Mouse (Mus musculus) hindbrain, embryonic 15.5 days (tissue): ENCODE results near the gene Atxn7l1. TPM values are rescaled to one million over a fixed set of nuclear protein-coding genes. Genes with fewer than 3 reads are reported as not detected.

Experiments used
- ATAC-seq: fragments of 200-750 bp; cut with Nextera tagmentation; 2 replicates; pipeline ENCODE4 v1.8.0; 2017; ENCODE audit warnings: low read depth, moderate number of reproducible peaks, moderate TSS enrichment; ENCODE audit not compliant: low FRiP score
- H3K27ac ChIP-seq: fragments of 300-500 bp; sonication (generic); replicated peaks from 2 replicates; pipeline ENCODE4 v1.5.1; 2015; ENCODE audit warnings: mild to moderate bottlenecking, inconsistent platforms
- H3K27me3 ChIP-seq: fragments of 300-500 bp; sonication (generic); 2 replicates; pipeline ENCODE4 v1.6.1; 2015; ENCODE audit warnings: control low read depth, inconsistent platforms
- H3K36me3 ChIP-seq: fragments of 300-500 bp; sonication (generic); 2 replicates; pipeline ENCODE4 v1.6.1; 2015; ENCODE audit warnings: control low read depth, inconsistent platforms
- H3K4me1 ChIP-seq: fragments of 300-500 bp; sonication (generic); replicated peaks from 2 replicates; pipeline ENCODE4 v1.6.1; 2015; ENCODE audit warnings: control low read depth, inconsistent platforms
- H3K4me2 ChIP-seq: fragments of 300-500 bp; sonication (generic); 2 replicates; pipeline ENCODE4 v1.6.1; 2015; ENCODE audit warnings: moderate library complexity, mild to moderate bottlenecking, inconsistent platforms
- H3K4me3 ChIP-seq: fragments of 300-500 bp; sonication (generic); 2 replicates; pipeline ENCODE4 v1.5.1; 2015; ENCODE audit warnings: mild to moderate bottlenecking, inconsistent platforms
- H3K9ac ChIP-seq: fragments of 300-500 bp; sonication (generic); 2 replicates; pipeline ENCODE4 v1.6.1; 2015; ENCODE audit warnings: inconsistent platforms
- H3K9me3 ChIP-seq: fragments of 300-500 bp; sonication (generic); 2 replicates; pipeline ENCODE4 v1.6.1; 2016; ENCODE audit warnings: control low read depth, inconsistent platforms
- WGBS: fragments of 180-500 bp; shearing (Covaris S2); methylation state at CpG from one replicate; pipeline ENCODE4 v1.1.7; 2015; 5-methylcytosine and 5-hydroxymethylcytosine counted together
- polyA plus RNA-seq: library from polyadenylated mRNA; unstranded; fragments of >200 nt; fragmentation: Nextera tagmentation; extraction: Ambion mirVana; gene quantifications from 2 replicates; pipeline ENCODE4 v1.2.1, GENCODE M21; 2015

The Atxn7l1 gene
- polyA plus RNA-seq, 1 experiment from 2014 or later = 23.6 TPM

GRCm38 (mm10) chr12:33128702-33129101 is 18.8 kb upstream of the Atxn7l1 start:
- H3K27ac ChIP-seq = no peak overlapping the region
- no peak overlapping the region for H3K4me3 ChIP-seq
- H3K9ac ChIP-seq = no peak overlapping the region
- no peaks in the 10 kb centered on the region for H3K9me3 ChIP-seq
- no peaks in the 10 kb centered on the region for H3K36me3 ChIP-seq
- peak; percentile 44; the same call in 1 of the 2 replicates for ATAC-seq
- peaks cover 16% of the 10 kb centered on the region for H3K4me1 ChIP-seq
- no peaks in the 10 kb centered on the region for H3K27me3 ChIP-seq
- 36% methylated on average over 7 of the region's 7 CpGs for WGBS
- H3K4me2 ChIP-seq = no peak overlapping the region

DNA sequence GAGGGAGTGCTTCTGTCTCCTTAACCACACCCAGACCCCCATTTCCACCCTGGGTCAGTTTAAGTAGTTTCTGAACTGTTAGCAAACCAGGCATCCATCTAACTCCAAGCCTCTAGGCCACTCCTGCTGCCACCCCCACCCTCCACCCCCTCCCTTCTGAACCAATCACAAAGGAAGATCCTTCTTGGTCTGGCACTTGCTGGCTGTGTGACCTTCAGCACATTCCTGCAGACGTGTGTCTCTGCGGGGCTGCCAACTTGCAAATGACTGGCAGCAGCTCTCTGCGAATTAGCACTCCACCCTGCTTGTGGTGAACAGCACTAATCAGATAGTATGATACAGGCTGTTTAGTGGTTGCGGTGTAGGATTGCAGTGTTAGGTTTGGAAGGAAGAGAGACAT is 18.1 kb upstream of the Atxn7l1 start:
- no peak for ATAC-seq
- H3K4me2 ChIP-seq = no peak overlapping the region
- H3K4me1 ChIP-seq = peaks cover 16% of the 10 kb centered on the region
- no peak overlapping the region for H3K27ac ChIP-seq
- no peaks in the 10 kb centered on the region for H3K27me3 ChIP-seq
- WGBS = 21% methylated on average over 4 of the region's 4 CpGs
- no peaks in the 10 kb centered on the region for H3K9me3 ChIP-seq
- no peaks in the 10 kb centered on the region for H3K36me3 ChIP-seq
- H3K9ac ChIP-seq = no peak overlapping the region
- H3K4me3 ChIP-seq = no peak overlapping the region

DNA sequence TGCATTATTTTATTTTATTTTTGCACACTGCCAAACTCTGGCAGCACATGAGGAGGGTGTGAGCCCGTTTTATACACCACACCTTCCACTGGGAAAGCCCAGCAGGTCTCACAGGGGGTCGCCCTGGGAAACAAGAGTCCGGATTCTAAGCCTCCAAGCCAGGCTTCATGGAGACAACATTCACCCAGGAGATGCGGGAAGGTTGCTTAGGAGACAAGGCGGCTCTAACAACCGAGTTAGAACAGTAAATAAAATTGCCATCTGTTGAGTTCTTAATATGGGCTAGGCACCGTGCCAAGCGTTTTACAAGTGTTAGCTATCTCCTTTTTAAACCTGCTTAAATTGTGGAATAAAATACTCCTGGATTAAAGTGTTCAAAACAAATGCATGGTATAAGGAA is 17.1 kb upstream of the Atxn7l1 start:
- WGBS = 33% methylated on average over 8 of the region's 8 CpGs
- H3K27ac ChIP-seq = no peak overlapping the region
- H3K27me3 ChIP-seq = no peaks in the 10 kb centered on the region
- H3K4me2 ChIP-seq = no peak overlapping the region
- no peak overlapping the region for H3K4me3 ChIP-seq
- H3K9me3 ChIP-seq = no peaks in the 10 kb centered on the region
- H3K36me3 ChIP-seq = no peaks in the 10 kb centered on the region
- no peak overlapping the region for H3K9ac ChIP-seq
- ATAC-seq = peak; percentile 40; the same call in 1 of the 2 replicates
- peaks cover 16% of the 10 kb centered on the region for H3K4me1 ChIP-seq

DNA sequence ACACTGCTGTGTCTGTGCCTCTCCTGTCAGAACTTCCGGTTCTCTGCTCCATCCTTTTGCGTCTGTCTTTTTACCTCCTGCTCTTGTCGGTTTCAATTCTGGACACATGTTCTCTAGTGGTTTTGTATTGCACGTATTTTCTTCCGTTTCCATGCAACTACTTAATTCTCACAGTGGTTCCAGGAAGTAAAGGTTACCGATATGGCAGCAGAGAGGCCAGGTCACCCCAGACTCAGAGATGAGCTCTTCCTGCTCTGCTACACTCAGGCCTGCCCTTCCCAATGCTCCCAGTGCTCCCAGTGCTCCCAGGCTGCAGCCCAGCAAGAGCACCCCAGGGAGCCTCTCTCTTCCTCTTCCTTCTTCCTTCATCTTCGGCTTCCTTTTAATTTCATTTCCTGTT is 15.7 kb upstream of the Atxn7l1 start:
- WGBS = 74% methylated on average over 7 of the region's 7 CpGs
- no peak overlapping the region for H3K9ac ChIP-seq
- no peak overlapping the region for H3K4me3 ChIP-seq
- no peak overlapping the region for H3K27ac ChIP-seq
- H3K4me1 ChIP-seq = peaks cover 16% of the 10 kb centered on the region
- H3K36me3 ChIP-seq = no peaks in the 10 kb centered on the region
- H3K9me3 ChIP-seq = no peaks in the 10 kb centered on the region
- H3K4me2 ChIP-seq = no peak overlapping the region
- 0 out of 2 replicates have a peak, but pooled peaks cover 2% of the 10 kb centered on the region for H3K27me3 ChIP-seq
- no peak for ATAC-seq

- Histone ChIP-seq H3K9me3 (no peaks in the 10 kb centered on the region), H3K27ac (no peak overlapping the region), H3K4me2 (no peak overlapping the region), H3K4me1 (no peaks in the 10 kb centered on the region), H3K36me3 (no peaks in the 10 kb centered on the region), H3K27me3 (0 out of 2 replicates have a peak, but pooled peaks cover 2% of the 10 kb centered on the region), H3K4me3 (no peak overlapping the region), H3K9ac (no peak overlapping the region)
- 98% methylated on average over 1 of the region's 1 CpGs for WGBS
- ATAC-seq = no peak
These were observed 9.6 kb upstream of the Atxn7l1 start for GRCm38 (mm10) chr12:33137857-33138256.

DNA sequence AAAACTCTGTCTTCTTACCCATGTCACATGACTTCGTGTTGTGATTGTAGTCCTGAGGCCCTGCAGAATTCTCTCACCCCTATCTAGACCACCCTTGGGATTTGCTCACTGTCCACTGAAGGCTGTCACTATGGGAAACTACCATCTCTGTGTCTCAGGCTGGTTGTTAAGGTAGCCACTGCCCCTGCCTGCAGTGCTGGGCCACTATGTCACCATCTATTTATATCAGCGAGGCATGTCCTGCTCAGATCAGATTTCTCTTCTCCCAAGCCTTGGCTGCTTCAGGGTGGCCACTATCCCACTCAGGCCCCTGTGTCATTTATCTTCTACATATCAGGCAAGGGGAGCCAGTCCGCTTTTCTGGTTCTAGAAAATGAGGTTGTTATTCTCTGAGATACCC is 8.4 kb upstream of the Atxn7l1 start:
- H3K9ac ChIP-seq = no peak overlapping the region
- H3K4me1 ChIP-seq = no peaks in the 10 kb centered on the region
- 0 out of 2 replicates have a peak, but pooled peaks cover 2% of the 10 kb centered on the region for H3K27me3 ChIP-seq
- H3K4me3 ChIP-seq = no peak overlapping the region
- no peaks in the 10 kb centered on the region for H3K36me3 ChIP-seq
- H3K27ac ChIP-seq = no peak overlapping the region
- WGBS = 78% methylated on average over 3 of the region's 3 CpGs
- H3K9me3 ChIP-seq = no peaks in the 10 kb centered on the region
- no peak overlapping the region for H3K4me2 ChIP-seq
- ATAC-seq = no peak

- 64% methylated on average over 8 of the region's 8 CpGs for WGBS
- Histone ChIP-seq H3K9ac (no peak overlapping the region), H3K9me3 (no peaks in the 10 kb centered on the region), H3K4me2 (no peak overlapping the region), H3K36me3 (no peaks in the 10 kb centered on the region), H3K27ac (no peak overlapping the region), H3K4me1 (peaks cover 23% of the 10 kb centered on the region), H3K27me3 (0 out of 2 replicates have a peak, but pooled peaks cover 5% of the 10 kb centered on the region), H3K4me3 (no peak overlapping the region)
- ATAC-seq = no peak
These were observed 3.0 kb upstream of the Atxn7l1 start for GRCm38 (mm10) chr12:33144456-33144855.

DNA sequence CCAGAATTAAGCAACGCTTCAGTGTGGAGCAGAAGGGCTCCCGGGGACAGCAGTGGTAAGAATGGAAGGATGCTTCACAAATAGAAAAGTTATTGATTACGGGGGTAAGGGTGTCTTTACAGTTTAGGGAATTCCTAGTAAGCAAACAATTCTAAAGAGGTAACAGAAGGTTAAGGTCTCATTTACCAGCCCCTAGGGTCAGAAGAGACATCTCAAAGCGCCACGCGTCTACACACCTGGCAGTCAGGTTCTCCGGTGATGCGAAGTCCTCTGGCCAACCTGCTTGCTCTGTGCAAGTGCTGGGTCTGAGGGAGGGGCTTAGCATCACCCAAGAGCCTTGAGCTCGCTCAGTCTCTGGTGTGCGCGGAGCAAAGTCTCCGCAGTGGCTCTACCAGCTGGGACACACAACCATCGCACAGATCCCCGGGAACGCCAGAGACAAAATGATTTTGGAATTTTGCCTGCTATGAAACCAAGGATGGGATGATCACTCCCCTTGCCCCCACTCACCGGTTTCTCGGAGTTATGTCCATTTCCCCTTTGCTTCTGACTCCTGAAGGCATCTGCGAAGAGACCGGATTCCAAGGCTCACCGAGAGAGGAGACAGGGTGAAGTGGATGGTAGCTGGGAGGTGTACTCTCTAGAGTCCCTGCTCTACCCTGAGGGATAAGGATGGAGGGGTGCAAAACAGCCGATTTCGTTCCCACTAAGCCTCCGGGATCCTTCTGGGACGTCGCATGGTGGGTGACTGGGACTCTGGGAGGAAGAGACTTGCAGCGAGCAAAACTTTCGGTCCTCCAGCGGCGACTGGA is 665 bp upstream of the Atxn7l1 start:
- Histone ChIP-seq H3K4me3 (peak overlapping the region; percentile 62), H3K27ac (no peak overlapping the region), H3K36me3 (no peaks in the 10 kb centered on the region), H3K4me2 (peak overlapping the region; percentile 91), H3K4me1 (peaks cover 32% of the 10 kb centered on the region), H3K27me3 (0 out of 2 replicates have a peak, but pooled peaks cover 5% of the 10 kb centered on the region), H3K9ac (peak overlapping the region; percentile 56), H3K9me3 (no peaks in the 10 kb centered on the region)
- 5% methylated on average over 29 of the region's 29 CpGs for WGBS
- peak; percentile 72 for ATAC-seq

DNA sequence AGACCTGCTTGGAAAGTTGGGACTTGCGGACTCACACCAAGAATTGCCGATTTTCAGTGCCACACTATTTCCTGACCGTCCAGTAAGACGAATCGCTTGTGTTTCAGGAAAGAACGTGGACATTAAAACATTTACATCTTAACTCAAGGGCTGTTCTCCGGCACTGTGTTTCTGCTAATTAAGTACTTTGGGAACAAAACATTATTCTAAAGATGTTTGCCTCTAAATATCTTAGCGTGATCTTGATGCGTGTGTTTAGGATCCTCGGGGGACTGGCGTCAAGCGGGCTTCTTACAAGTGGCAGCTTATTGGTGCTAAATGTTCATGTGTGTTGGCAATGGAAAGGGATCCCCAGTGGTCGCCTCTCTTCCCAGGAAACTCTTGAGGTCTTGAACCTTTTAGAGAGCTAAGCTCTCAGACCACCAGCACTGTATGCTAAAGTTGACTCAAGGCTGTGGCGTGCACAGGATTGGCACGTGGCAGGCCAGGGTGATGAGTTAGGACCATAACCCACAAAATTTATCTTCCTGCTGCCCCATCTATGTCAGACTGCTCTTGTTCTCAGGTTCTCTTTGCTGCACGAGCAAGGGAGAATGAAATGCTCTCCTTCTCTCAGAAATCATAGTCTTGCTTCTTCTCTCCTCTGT is 2.2 kb downstream of the Atxn7l1 start:
- Histone ChIP-seq H3K9me3 (no peaks in the 10 kb centered on the region), H3K4me2 (peak overlapping the region; percentile 91; the same call in 1 of the 2 replicates), H3K27me3 (0 out of 2 replicates have a peak, but pooled peaks cover 5% of the 10 kb centered on the region), H3K4me1 (peaks cover 32% of the 10 kb centered on the region), H3K27ac (no peak overlapping the region), H3K36me3 (no peaks in the 10 kb centered on the region), H3K9ac (no peak overlapping the region), H3K4me3 (no peak overlapping the region)
- 92% methylated on average over 16 of the region's 16 CpGs for WGBS
- no peak for ATAC-seq

- H3K27ac ChIP-seq = no peak overlapping the region
- H3K4me1 ChIP-seq = peaks cover 32% of the 10 kb centered on the region
- H3K9ac ChIP-seq = no peak overlapping the region
- H3K9me3 ChIP-seq = no peaks in the 10 kb centered on the region
- no peak overlapping the region for H3K4me3 ChIP-seq
- H3K27me3 ChIP-seq = no peaks in the 10 kb centered on the region
- no peaks in the 10 kb centered on the region for H3K36me3 ChIP-seq
- no peak overlapping the region for H3K4me2 ChIP-seq
- WGBS = 85% methylated on average over 7 of the region's 7 CpGs
- no peak for ATAC-seq
These were observed 5.6 kb downstream of the Atxn7l1 start for GRCm38 (mm10) chr12:33153131-33153530.

GRCm38 (mm10) chr12:33153850-33154249 is 6.4 kb downstream of the Atxn7l1 start:
- H3K36me3 ChIP-seq = no peaks in the 10 kb centered on the region
- 93% methylated on average over 3 of the region's 3 CpGs for WGBS
- no peak overlapping the region for H3K4me3 ChIP-seq
- H3K9ac ChIP-seq = no peak overlapping the region
- H3K27ac ChIP-seq = no peak overlapping the region
- H3K27me3 ChIP-seq = no peaks in the 10 kb centered on the region
- ATAC-seq = no peak
- no peak overlapping the region for H3K4me2 ChIP-seq
- H3K4me1 ChIP-seq = peaks cover 25% of the 10 kb centered on the region
- H3K9me3 ChIP-seq = no peaks in the 10 kb centered on the region

- Histone ChIP-seq H3K4me1 (peaks cover 16% of the 10 kb centered on the region), H3K27me3 (no peaks in the 10 kb centered on the region), H3K4me3 (no peak overlapping the region), H3K27ac (no peak overlapping the region), H3K4me2 (no peak overlapping the region), H3K9me3 (no peaks in the 10 kb centered on the region), H3K9ac (no peak overlapping the region), H3K36me3 (no peaks in the 10 kb centered on the region)
- 81% methylated on average over 3 of the region's 3 CpGs for WGBS
- ATAC-seq = no peak
These were observed 7.2 kb downstream of the Atxn7l1 start for GRCm38 (mm10) chr12:33154732-33155131.
